Mouse (Mus musculus) Muller cell, postnatal 12 days (primary cell): ENCODE measurements around the gene Asxl1.
A peak's percentile ranks its signal among the peaks of the same experiment; 100 is the strongest.

Source experiments
- DNase-seq: peaks from one replicate; pipeline ENCODE4 v3.0.0-alpha.2; 2015; ENCODE audit errors: inconsistent ontology term

The Asxl1 gene

GRCm38 (mm10) chr2:153412563-153412962 lies 66.9 kb downstream of the Asxl1 start:
- DNase-seq, result no peak

DNA sequence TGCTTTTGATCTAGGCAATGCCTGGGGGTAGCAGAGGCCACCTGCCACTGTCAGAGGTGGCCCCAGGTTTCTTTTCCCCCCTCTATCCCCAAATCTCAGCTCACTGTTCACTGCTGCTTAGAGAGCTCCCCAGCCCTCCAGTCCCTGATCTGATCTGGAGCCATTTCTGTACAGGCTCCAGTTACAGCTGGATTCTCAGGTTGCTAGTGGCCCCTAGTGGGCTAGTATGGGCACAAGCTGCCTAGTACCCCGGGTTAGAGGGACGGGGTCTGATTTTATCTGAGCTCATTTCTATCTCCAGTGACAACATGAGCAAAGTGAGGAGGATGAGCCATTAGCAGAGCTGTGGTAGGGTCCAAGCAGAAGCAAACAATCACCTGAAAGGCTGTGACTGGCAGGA lies 69.0 kb downstream of the Asxl1 start:
- DNase-seq, result no peak

DNA sequence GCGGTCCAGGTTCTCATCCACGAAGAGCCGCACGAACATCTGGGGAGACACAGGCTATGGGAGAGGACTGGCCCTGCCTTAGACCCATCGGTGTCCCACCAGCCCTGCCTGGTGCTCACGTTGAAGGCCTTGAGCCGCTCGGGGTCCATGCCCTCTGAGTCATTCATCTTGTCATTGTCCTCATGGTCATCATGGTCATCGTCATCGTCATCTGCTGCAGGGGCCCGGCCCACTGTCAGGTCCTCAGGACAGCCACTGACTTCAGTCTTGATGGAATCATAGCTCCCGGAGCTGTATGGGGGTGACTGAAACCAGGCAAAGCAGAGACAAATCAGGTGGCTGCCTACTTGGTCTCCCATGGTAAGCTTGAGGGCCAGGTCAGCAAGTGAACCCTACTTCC lies 72.2 kb downstream of the Asxl1 start:
- DNase-seq, result no peak

- no peak for DNase-seq
These were observed 72.8 kb downstream of the Asxl1 start for GRCm38 (mm10) chr2:153418381-153418780.

DNA sequence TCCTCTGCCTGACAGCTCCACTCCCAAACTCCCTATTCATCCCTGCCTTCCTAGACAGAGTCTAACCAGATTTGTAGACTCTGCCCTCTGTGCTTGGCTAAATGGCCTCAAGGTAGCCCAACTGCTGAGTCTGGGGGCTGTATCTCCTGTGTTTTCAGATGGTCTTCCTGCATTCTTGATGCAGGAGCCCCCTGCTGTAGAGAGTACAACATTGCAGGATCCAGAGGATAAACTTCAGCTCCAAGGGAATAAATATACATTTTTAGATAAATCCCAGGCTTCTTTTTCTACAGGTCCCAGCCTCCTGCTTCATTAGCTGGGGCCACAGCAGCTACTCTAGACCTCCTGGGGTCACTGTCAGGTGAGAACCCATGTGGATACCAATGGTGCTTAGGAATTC lies 75.6 kb downstream of the Asxl1 start:
- DNase-seq, result no peak

DNA sequence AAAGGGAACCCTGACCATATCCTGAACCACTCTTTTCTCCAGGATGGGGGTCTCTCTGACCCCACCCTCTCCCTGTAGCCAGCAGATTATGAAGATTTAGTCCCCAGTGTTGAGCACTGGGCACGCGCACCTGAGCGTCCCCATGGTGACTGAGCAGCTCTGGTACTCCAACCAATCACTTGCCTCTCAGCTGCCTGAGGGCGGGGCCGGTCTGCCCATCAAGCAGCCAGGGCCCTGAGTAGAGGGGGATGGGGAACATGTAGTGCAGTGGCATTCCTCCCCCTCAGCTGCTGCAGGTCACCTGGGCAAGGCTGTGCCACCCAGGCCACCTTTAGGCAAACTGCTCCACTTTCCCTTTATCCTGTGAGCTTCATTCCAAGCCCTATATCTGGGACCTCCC lies 76.4 kb downstream of the Asxl1 start:
- DNase-seq, result no peak

GRCm38 (mm10) chr2:153423113-153423512 lies 77.5 kb downstream of the Asxl1 start:
- DNase-seq, result no peak

DNA sequence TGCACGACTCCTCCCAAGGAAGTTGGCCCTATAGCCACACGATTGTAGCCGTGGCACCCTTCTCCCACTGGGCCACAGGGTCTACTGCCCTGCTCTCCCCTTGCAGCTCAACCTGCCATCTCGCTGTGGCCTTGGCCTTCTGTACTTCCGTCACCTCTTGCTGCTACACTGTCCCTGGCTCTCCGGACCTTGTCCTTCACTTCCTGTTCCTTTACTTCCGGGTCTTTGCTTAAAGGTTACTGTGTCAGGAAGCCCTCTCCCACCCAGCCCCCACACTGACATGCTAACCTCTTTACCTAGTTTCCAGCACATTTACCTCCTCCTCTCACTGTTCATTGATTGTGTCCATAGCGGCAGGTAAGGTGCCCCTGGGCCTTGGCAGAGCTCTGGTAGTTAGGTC lies 78.9 kb downstream of the Asxl1 start:
- no peak for DNase-seq

GRCm38 (mm10) chr2:153425124-153425844 lies 79.7 kb downstream of the Asxl1 start:
- DNase-seq, result no peak

DNA sequence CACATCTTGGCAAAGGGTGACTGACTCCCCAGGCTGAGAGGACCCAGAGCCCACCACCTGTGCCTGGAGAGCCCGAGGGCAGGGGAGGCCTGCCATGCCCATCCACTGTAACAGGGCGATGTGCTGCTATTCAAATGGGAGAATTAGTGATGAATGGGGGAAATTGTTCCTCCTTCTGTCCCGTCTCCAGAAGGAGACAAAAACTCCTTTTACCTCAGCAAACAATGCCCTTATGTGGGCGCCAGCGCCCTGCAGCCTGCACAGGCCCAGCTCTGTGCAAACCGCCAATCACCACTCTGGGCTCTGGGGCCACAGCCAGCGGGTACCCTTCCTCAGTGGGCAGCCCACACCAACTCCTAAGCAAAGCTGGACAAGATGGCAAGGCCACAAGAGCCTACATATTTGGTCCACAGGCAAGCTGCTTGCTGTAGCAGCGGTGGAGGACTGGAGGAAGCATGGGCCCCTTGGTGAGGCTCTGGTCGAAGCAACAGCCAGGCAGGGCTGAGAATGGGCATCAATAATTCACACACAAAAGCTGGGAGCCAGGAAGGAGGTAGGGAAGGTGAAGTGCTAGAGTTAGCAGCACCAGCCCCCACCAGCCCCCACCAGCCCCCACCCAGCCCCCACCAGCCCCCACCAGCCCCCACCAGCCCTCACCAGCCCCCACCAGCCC lies 80.5 kb downstream of the Asxl1 start:
- DNase-seq, result peak; percentile 88

GRCm38 (mm10) chr2:153426931-153427330 lies 81.3 kb downstream of the Asxl1 start:
- DNase-seq, result no peak

- DNase-seq, result peak; percentile 70
These were observed 82.9 kb downstream of the Asxl1 start for GRCm38 (mm10) chr2:153428485-153428884.

DNA sequence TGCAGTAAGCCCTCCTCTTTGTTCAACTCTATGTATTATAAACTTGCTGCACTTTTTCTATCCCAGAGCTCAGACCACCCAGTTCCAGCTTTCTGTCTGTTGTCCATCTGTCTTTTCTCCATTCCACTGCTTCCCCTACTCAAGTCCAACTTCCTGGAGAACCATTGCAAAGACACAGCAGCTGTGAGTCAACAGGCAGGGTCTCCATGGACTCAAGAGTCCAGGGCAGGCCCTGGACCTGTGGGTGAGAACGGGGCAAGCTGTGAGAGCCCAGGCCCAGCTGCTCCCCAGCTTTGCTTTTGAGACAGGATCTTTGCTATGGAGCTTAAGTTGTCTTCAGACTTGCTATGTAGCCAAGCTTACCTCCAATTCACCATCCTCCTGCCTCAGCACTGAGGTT lies 84.9 kb downstream of the Asxl1 start:
- no peak for DNase-seq

- no peak for DNase-seq
These were observed 86.9 kb downstream of the Asxl1 start for GRCm38 (mm10) chr2:153432492-153432891.

- DNase-seq, result no peak
These were observed 88.2 kb downstream of the Asxl1 start for GRCm38 (mm10) chr2:153433859-153434258.

DNA sequence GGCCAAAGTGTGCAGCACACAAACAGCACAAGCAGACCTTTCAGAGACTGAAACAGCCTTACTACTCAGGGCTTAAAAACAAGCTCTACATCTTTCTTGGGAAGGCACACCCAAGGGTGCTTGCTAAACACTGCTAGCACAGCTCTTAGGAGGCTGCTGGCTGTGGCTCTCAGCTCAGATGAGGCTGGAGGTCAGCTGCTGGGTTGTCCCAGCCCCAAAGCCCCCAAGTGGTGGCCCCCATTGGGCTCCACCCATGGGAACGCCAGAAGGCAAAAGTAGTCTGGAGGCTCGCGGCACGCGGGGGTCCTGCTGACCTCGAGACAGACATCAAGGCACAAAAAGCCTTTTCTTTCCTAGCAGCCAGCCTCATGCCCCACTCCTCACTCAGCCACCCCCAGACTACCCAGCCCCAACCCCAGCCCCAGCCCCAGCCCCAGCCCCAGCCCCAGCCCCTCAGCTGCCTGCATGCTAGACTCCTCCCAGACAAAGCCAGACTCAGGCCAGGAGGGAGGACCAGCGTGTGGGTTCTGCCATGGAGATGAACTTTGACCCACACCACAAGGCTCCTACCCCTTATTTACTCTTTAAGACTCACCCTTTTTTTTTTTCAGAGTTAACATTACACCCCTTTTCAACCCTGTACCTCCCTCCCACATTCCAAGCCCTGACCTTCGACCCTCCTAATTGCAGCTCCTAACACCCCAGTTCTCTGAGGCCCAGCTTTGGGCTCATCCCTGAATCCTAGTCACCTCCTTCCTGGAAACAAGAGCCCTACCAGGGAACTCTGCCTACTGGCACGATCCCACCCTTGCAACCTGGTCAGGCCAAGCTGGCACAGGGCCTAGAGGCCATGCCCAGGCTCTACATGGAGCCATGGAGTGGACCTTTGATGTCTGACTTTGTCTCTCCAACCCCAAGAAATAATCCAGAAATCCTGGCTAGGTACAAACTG lies 89.5 kb downstream of the Asxl1 start:
- no peak for DNase-seq

- peak; percentile 91 for DNase-seq
These were observed 91.1 kb downstream of the Asxl1 start for GRCm38 (mm10) chr2:153436641-153437305.

- no peak for DNase-seq
These were observed 91.7 kb downstream of the Asxl1 start for GRCm38 (mm10) chr2:153437306-153437659.

DNA sequence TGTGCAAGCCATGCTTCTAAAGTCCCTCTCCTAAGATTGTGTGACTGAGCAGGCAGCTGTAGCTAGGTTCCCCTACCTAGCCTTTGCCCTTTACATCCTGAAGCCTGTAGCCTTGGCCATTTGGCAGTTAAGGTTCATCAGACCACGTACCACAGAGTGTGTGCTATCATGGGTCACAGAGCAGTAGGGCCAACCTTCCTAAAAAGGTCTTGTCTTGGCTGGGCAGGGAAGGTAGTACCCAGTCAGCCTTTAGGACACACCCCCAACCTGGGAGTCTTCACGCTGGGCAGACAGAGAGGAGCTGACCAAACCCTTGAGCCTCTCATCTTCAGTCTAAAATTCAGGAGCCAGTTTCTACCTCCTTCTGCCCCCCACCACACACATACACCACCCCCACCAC lies 95.1 kb downstream of the Asxl1 start:
- DNase-seq, result no peak

- DNase-seq, result no peak
These were observed 95.6 kb downstream of the Asxl1 start for GRCm38 (mm10) chr2:153441228-153441627.

GRCm38 (mm10) chr2:153442720-153443119 lies 97.1 kb downstream of the Asxl1 start:
- DNase-seq, result peak; percentile 45
